Mouse (Mus musculus): ENCODE data around the gene Zbtb42. TPM values are rescaled to one million over a fixed set of nuclear protein-coding genes. Genes with fewer than 3 reads are reported as not detected.
A peak's percentile ranks its signal among the peaks of the same experiment; 100 is the strongest.

Zbtb42 gene
- polyA plus RNA-seq, 1 experiment from 2014 or later: 1.0 TPM

GRCm38 (mm10) chr12:112700522-112700921 lies 21.9 kb downstream of the Zbtb42 start:
- no peak overlapping the region for H3K9ac ChIP-seq
- no peaks in the 10 kb centered on the region for H3K4me1 ChIP-seq
- H3K36me3 ChIP-seq: no peaks in the 10 kb centered on the region
- no peak overlapping the region for H3K4me3 ChIP-seq
- no peaks in the 10 kb centered on the region for H3K9me3 ChIP-seq (replicated peaks)
- peaks cover 77% of the 10 kb centered on the region for H3K27me3 ChIP-seq (replicated peaks)
- H3K4me2 ChIP-seq: no peak overlapping the region
- 17% methylated on average over 15 of the region's 15 CpGs for WGBS (ENCODE audit: insufficient replicate concordance)
- ATAC-seq: no peak
- H3K27ac ChIP-seq: no peak overlapping the region

DNA sequence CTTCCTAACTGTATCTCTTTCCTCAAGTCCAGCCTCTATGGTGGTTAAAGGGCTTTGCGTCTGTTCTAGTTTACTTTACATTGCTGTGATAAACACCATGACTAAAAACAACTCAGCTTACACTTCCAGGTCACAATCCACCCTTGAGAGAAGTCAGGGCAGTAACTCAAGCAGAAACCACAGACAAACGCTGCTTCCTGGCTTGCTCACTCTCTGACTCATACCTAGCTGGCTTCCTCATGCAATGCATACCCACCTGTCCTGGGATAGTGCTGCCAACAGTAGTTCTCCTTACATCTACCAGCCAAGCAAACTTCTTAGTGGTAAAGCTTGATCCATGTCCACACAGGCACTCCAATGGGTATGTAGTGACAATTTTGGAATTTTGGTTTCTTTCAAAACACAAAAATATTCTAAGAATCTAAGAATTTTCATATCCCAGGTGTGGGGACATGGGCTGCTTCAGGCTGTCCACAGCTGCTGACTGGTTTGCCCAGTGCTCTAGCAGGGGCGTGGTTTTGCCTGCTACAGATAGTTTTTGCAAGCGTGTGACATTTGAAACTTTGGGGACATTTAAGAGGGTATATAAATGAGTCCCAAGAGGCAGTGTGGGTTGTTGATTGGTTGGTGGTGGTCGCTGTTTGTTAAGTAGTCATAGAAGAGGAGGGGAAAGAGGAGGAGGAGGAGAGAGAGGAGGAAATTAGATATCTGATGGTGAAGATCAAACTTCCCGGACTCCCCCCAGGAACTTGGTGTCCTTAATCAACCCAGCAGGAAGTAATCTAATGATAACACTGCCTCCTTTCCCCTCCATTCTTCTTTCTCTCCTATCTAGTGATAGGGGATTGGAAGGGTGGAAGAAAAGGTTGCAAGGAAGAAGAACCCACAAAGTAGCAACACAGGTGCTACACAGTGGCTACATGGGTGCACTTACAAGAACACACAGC lies 24.0 kb downstream of the Zbtb42 start:
- Histone ChIP-seq H3K27me3 (replicated peaks) (peaks cover 86% of the 10 kb centered on the region), H3K4me1 (peaks cover 10% of the 10 kb centered on the region; the same call in 1 of the 2 replicates), H3K9me3 (replicated peaks) (no peaks in the 10 kb centered on the region), H3K27ac (no peak overlapping the region), H3K9ac (no peak overlapping the region), H3K36me3 (no peaks in the 10 kb centered on the region), H3K4me3 (no peak overlapping the region), H3K4me2 (no peak overlapping the region)
- ATAC-seq: no peak
- 30% methylated on average over 6 of the region's 6 CpGs for WGBS (ENCODE audit: insufficient replicate concordance)

GRCm38 (mm10) chr12:112706704-112707572 lies 28.3 kb downstream of the Zbtb42 start:
- Histone ChIP-seq H3K36me3 (no peaks in the 10 kb centered on the region), H3K9ac (no peak overlapping the region), H3K27me3 (replicated peaks) (peaks cover 71% of the 10 kb centered on the region), H3K4me1 (peaks cover 10% of the 10 kb centered on the region; the same call in 1 of the 2 replicates), H3K9me3 (replicated peaks) (no peaks in the 10 kb centered on the region), H3K4me2 (peak overlapping the region; percentile 49), H3K4me3 (no peak overlapping the region), H3K27ac (no peak overlapping the region)
- 11% methylated on average over 32 of the region's 32 CpGs for WGBS (ENCODE audit: insufficient replicate concordance)
- peak; percentile 58 for ATAC-seq

- H3K9ac ChIP-seq: no peak overlapping the region
- 0 out of 2 replicates have a peak, but pooled peaks have one; percentile 3 for ATAC-seq
Observed at GRCm38 (mm10) chr12:112707573-112707869, 28.9 kb downstream of the Zbtb42 start.

GRCm38 (mm10) chr12:112713984-112714383 lies 35.4 kb downstream of the Zbtb42 start:
- Histone ChIP-seq H3K9ac (no peak overlapping the region), H3K9me3 (replicated peaks) (no peaks in the 10 kb centered on the region), H3K27ac (no peak overlapping the region), H3K4me3 (no peak overlapping the region), H3K4me2 (no peak overlapping the region), H3K36me3 (peaks cover 4% of the 10 kb centered on the region; the same call in 1 of the 2 replicates), H3K27me3 (replicated peaks) (peaks cover 21% of the 10 kb centered on the region; the same call in 1 of the 2 replicates), H3K4me1 (no peaks in the 10 kb centered on the region)
- ATAC-seq: no peak
- WGBS (ENCODE audit: insufficient replicate concordance): 61% methylated on average over 3 of the region's 3 CpGs

More at GRCm38 (mm10) chr12:112707573-112707869, 28.9 kb downstream of the Zbtb42 start:
- no peak overlapping the region for H3K27ac ChIP-seq
- WGBS (ENCODE audit: insufficient replicate concordance): 17% methylated on average over 8 of the region's 8 CpGs
- H3K9me3 ChIP-seq (replicated peaks): no peaks in the 10 kb centered on the region
- H3K4me2 ChIP-seq: no peak overlapping the region
- H3K4me3 ChIP-seq: no peak overlapping the region
- H3K27me3 ChIP-seq (replicated peaks): peaks cover 65% of the 10 kb centered on the region
- H3K4me1 ChIP-seq: peaks cover 10% of the 10 kb centered on the region; the same call in 1 of the 2 replicates
- H3K36me3 ChIP-seq: no peaks in the 10 kb centered on the region

- peaks cover 41% of the 10 kb centered on the region for H3K27me3 ChIP-seq (replicated peaks)
- no peaks in the 10 kb centered on the region for H3K9me3 ChIP-seq (replicated peaks)
- 24% methylated on average over 7 of the region's 7 CpGs for WGBS (ENCODE audit: insufficient replicate concordance)
- peaks cover 8% of the 10 kb centered on the region for H3K4me1 ChIP-seq
- H3K27ac ChIP-seq: no peak overlapping the region
- H3K36me3 ChIP-seq: peaks cover 4% of the 10 kb centered on the region; the same call in 1 of the 2 replicates
- no peak overlapping the region for H3K4me3 ChIP-seq
- no peak overlapping the region for H3K9ac ChIP-seq
- ATAC-seq: no peak
- no peak overlapping the region for H3K4me2 ChIP-seq
Observed at GRCm38 (mm10) chr12:112717140-112717539, 38.5 kb downstream of the Zbtb42 start.

DNA sequence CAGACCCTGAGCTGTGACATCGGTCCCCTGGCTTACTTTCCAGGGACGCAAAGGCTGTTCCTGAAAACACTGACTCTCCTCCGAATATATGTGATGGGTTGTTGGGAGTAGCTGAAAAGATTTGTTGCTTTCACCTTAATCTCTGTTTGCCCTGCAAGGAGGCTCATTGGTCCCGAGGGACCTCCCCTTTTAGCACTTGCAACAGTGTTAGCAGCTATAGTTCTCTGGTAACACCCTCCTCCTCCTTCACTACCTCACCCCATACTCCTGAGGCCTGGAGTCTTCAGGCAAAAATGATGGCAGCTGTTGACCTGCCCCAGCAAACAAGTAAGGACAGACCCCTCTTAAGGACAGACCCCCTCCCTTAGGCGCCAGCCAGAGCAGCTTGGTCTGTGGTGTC lies 40.4 kb downstream of the Zbtb42 start:
- H3K4me3 ChIP-seq: no peak overlapping the region
- peaks cover 17% of the 10 kb centered on the region for H3K4me1 ChIP-seq
- no peak overlapping the region for H3K9ac ChIP-seq
- H3K27ac ChIP-seq: no peak overlapping the region
- WGBS (ENCODE audit: insufficient replicate concordance): 45% methylated on average over 5 of the region's 5 CpGs
- H3K4me2 ChIP-seq: no peak overlapping the region
- ATAC-seq: no peak
- H3K27me3 ChIP-seq (replicated peaks): peaks cover 60% of the 10 kb centered on the region
- H3K36me3 ChIP-seq: peaks cover 4% of the 10 kb centered on the region; the same call in 1 of the 2 replicates
- H3K9me3 ChIP-seq (replicated peaks): no peaks in the 10 kb centered on the region

DNA sequence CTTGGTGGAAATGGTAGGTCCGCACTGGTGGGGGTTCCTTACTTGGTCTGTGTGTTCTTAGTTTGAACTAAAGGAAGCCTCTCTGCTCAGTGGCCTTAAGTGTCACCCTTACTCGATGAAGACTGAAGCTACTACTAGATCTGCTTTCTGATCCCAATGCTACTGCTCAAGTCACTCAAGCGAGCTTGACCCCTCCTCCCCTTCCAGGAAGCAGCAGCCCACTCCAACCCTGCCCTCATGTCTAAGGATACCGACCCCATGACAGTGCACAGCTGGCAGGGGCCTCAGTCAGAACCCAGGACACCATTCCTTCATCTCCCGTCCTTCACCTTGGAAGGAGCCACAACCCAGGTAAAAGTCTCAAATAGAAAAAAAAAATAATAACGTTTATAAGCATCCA lies 41.6 kb downstream of the Zbtb42 start, which contains the start of gene Cep170b:
TSS of gene Cep170b (plus strand) at position 240 of the 400 bp plus-strand sequence.
- Histone ChIP-seq H3K36me3 (peaks cover 4% of the 10 kb centered on the region; the same call in 1 of the 2 replicates), H3K4me2 (peak within 1 kb of the TSS; percentile 84), H3K27me3 (replicated peaks) (peaks cover 72% of the 10 kb centered on the region), H3K4me1 (peaks cover 17% of the 10 kb centered on the region), H3K9me3 (replicated peaks) (no peaks in the 10 kb centered on the region), H3K4me3 (peak within 1 kb of the TSS; percentile 64), H3K27ac (peak within 1 kb of the TSS; percentile 71), H3K9ac (peak within 1 kb of the TSS; percentile 39)
- WGBS (ENCODE audit: insufficient replicate concordance): 51% methylated on average over 6 of the region's 6 CpGs
- no peak for ATAC-seq

DNA sequence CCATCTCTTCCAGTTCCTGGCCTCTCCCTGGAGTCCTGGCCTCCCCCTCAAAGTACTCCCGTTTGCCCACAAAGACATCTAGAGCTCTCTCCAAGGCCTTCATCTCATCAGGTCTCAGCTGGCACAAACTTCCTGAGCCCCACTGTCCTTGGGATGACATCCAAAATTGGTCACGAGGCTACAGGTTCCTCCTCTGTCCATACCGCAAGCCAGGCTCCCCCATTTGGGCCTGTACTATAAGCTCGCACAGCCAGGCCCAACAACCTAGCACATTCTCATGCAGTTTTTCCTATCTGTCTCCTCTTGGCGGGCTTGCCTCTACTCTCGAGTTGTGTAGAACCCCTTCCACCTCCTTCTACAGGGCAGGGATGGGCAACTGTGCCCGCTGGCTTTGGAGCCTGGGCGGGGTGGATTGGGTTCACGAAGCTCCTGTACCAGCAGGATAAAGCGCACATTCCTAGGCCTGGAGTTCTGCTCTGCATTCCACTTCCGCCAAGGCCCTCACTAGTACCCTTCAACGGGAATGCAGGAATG lies 42.3 kb downstream of the Zbtb42 start:
- H3K9me3 ChIP-seq (replicated peaks): no peaks in the 10 kb centered on the region
- peak overlapping the region; percentile 39 for H3K9ac ChIP-seq
- 43% methylated on average over 12 of the region's 12 CpGs for WGBS (ENCODE audit: insufficient replicate concordance)
- H3K4me3 ChIP-seq: peak overlapping the region; percentile 64
- peak overlapping the region; percentile 71 for H3K27ac ChIP-seq
- peaks cover 17% of the 10 kb centered on the region for H3K4me1 ChIP-seq
- H3K27me3 ChIP-seq (replicated peaks): peaks cover 73% of the 10 kb centered on the region
- peaks cover 4% of the 10 kb centered on the region; the same call in 1 of the 2 replicates for H3K36me3 ChIP-seq
- peak overlapping the region; percentile 84 for H3K4me2 ChIP-seq
- ATAC-seq: peak; percentile 2; the same call in 1 of the 2 replicates

- peak; percentile 71 for ATAC-seq
- H3K4me3 ChIP-seq: peak overlapping the region; percentile 64
- peak overlapping the region; percentile 84 for H3K4me2 ChIP-seq
- H3K9me3 ChIP-seq (replicated peaks): no peaks in the 10 kb centered on the region
- peaks cover 17% of the 10 kb centered on the region for H3K4me1 ChIP-seq
- H3K27ac ChIP-seq: peak overlapping the region; percentile 71
- WGBS (ENCODE audit: insufficient replicate concordance): 6% methylated on average over 60 of the region's 69 CpGs
- peak overlapping the region; percentile 39 for H3K9ac ChIP-seq
- peaks cover 74% of the 10 kb centered on the region for H3K27me3 ChIP-seq (replicated peaks)
- H3K36me3 ChIP-seq: peaks cover 4% of the 10 kb centered on the region; the same call in 1 of the 2 replicates
Observed at GRCm38 (mm10) chr12:112721424-112722239, 43.0 kb downstream of the Zbtb42 start.
